Mouse (Mus musculus) heart, postnatal 36 days (tissue): ENCODE data around the gene Lrrfip1. TPM values are rescaled to one million over a fixed set of nuclear protein-coding genes. Genes with fewer than 3 reads are reported as not detected.

Experiments
- DNase-seq, 2 experiments: peaks; one replicate each; pipeline ENCODE4 v3.0.0; 2021 to 2022
- intact Hi-C: fragments of 180-260 bp; cut with DNase I; formaldehyde crosslinking; loops from one replicate; pipeline ENCODE4 v1.15.1; 2025
- total RNA-seq, 2 experiments: library from RNA; stranded (reverse); gene quantifications; 2 replicates each; pipeline ENCODE4 v1.2.3; 2021

The Lrrfip1 gene
- total RNA-seq, 2 experiments from 2014 or later, result 69.1 to 80.9 TPM

GRCm38 (mm10) chr1:91019346-91019745, 20.8 kb downstream of the Lrrfip1 start:
- no peak for DNase-seq
- intact Hi-C loops, result loop anchor here (5.0 kb wide), 1 partner anchor 33 kb away; no protein-coding TSS in a partner anchor

DNA sequence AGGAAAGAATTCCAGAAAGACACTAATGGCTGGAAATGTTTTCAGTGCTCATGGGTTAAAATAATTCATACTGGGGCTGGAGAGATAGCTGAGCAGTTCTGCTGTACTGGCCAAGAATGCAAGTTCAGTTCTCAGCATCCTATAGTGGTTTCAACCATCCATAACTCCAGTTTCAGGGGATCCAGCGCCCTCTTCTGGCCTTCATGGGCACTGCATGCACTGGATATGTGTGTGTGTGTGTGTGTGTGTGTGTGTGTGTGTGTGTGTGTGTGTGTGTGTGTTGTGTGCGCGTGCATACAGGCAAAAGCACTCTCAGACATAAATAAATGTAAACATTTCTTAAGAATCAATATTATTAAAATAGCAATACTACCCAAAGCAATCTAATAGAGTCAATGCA, 22.8 kb downstream of the Lrrfip1 start:
- intact Hi-C loops, result no loop called here
- no peak for DNase-seq

GRCm38 (mm10) chr1:91022157-91022895, 23.8 kb downstream of the Lrrfip1 start:
- peak in 1 of 2 experiments; percentile 51 for DNase-seq

GRCm38 (mm10) chr1:91023230-91023629, 24.7 kb downstream of the Lrrfip1 start:
- intact Hi-C loops, result no loop called here
- no peak for DNase-seq

More at GRCm38 (mm10) chr1:91022157-91022895, 23.8 kb downstream of the Lrrfip1 start:
- intact Hi-C loops, result no loop called here

GRCm38 (mm10) chr1:91023960-91024359, 25.4 kb downstream of the Lrrfip1 start:
- DNase-seq, result peak in 1 of 2 experiments; percentile 48
- intact Hi-C loops, result no loop called here

- intact Hi-C loops, result no loop called here
- no peak for DNase-seq
Observed at GRCm38 (mm10) chr1:91024464-91024863, 25.9 kb downstream of the Lrrfip1 start.

DNA sequence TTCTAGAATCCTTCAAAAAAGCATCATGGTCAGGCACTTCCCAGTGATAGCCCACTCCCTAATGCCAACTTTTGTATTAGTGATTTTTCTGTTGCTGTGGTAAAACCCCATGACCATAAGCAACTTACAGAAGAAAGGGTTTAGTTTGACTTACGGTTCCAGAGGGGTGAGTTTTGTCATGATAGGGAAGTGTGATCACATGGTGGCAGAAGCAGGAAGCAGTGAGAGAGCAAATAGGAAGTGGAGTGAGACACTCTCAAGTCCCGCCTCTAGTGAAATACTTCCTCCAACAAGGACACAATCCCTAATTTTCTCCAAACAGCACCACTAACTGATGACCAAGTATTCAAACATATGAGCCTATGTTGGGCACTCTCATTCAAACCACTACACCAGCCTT, 28.4 kb downstream of the Lrrfip1 start:
- intact Hi-C loops, result no loop called here

DNA sequence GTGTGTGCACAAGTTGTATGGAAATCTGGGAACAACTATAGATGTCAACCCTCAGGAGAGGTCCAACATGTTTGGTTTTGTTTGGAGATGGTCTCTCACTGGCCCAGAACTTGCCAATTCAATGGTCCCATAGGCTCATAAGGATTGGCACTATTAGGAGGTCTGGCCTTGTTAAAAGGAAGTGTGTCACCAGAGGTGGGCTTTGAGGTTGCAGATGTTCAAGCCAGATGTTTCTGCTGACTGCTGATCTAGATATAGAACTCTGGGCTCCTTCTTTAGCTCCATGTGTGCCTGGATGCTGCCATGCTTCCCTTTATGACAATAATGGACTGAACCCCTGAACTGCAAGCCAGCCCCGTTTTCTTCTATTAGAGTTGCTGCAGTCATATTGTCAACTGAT, 31.8 kb downstream of the Lrrfip1 start:
- no peak for DNase-seq
- intact Hi-C loops, result no loop called here

More for the DNA sequence above, 28.4 kb downstream of the Lrrfip1 start:
- DNase-seq, result no peak

DNA sequence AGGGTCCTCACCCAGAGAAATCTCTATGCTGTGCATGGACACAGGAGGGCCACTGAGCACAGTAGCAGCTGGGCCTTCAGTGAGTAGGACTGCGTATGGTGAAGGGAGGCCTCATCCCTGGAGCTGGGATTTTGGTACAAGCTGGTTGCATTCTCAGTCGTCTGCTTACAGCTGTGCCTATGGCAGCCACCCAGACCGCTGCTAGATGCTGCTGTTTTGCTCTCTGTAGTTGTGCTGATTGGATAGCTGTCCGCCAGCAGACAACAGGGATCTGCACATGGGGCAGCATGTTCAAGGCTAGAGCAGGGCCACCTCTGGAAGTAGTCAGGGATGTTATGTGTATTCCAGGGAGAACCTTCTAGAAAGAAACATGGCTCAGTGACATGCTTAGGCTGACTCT, 33.0 kb downstream of the Lrrfip1 start:
- intact Hi-C loops, result no loop called here
- DNase-seq, result peak in 1 of 2 experiments; percentile 57

DNA sequence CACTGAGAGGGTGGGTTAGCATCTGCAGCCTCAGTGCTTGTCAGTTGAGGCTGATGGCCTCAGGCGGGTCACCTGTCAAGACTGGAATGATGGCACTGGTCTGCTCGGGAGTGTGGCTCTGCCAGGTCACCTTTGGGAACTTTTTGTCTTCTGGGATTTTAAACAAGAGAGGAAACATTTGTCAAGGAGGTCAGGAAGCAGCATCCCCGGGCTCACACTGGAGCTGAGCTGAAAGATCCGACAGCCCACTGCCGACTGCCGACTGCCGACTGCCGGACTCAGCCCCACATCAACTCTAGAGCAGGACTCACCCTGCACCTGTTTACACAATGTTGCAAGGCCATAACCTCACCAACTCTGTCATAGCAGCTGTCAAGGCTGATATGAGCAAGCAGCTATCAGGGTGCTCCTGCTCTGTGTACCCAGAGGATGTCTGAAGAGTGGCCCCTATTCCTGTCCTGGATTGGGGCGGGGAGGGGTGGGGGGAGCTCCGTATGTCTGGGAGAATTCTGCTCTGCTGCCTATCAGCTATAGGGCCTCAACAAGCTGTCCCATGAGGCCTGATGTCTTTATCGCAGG, 33.9 kb downstream of the Lrrfip1 start:
- intact Hi-C loops, result no loop called here

DNA sequence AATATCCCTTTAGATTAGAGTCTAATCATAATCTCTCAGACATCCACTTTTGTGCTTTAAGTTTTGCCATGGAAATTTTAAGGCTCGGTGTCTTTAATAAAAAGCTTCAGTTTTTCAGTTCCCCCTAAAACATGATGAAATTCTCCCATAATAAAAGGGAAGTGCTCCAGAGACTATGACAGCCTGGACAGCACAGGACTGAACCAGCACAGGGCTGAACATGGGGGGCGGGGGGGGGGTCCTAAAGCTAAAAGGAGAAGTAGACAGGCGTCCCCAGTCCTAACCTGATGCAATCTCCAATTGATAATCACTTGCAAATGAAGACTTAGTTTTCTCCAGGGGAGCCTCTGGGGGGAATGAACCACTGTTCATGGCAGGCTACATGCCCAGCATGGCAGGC, 36.0 kb downstream of the Lrrfip1 start:
- intact Hi-C loops, result no loop called here
- no peak for DNase-seq

More for the DNA sequence above, 33.9 kb downstream of the Lrrfip1 start:
- DNase-seq, result no peak

- no peak for DNase-seq
- intact Hi-C loops, result no loop called here
Observed at GRCm38 (mm10) chr1:91035266-91035665, 36.7 kb downstream of the Lrrfip1 start.

- DNase-seq, result no peak
- intact Hi-C loops, result no loop called here
Observed at GRCm38 (mm10) chr1:91037213-91037612, 38.7 kb downstream of the Lrrfip1 start.

DNA sequence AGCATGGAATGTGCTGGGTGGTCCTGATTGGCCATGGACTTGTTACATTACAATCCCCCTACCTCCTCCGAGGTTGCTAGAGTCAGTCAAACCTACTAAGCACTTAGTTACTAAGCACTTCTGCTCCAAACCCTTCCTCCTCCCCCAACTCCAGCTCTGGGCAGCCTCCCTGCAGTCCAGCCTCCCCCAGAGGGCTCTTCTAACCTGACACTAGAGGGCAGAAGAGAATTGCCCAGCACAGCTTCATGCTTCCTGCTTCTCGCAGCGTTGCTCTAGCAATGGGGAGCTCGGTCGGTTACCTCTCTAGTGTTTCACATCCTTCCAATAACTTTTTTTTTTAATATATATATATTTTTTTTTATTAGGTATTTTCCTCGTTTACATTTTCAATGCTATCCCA, 39.5 kb downstream of the Lrrfip1 start:
- intact Hi-C loops, result loop anchor here (1.0 kb wide), 1 partner anchor 61 kb away; no protein-coding TSS in a partner anchor
- peak in 1 of 2 experiments; percentile 34 for DNase-seq

DNA sequence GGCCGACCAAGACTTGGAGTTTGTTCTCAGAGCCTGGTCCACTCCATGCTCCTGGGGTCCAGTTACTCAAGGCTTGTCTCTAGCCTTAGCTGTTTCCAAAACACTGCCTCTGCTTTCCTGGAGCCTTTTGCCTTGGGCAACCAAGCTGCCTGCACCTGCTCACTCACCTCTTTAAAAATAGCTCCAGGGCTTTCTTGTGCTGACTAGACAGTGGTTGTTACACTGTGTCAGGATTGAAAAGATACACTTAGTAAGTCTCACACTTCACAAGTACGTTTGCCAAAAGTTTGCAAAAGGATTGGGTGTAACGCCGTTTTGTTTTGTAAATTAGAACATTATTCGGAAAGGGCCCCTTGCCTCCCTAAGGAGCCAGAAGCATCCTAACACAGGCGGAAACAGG, 40.0 kb downstream of the Lrrfip1 start:
- intact Hi-C loops, result loop anchor here (1.0 kb wide), 1 partner anchor 61 kb away; no protein-coding TSS in a partner anchor
- no peak for DNase-seq

DNA sequence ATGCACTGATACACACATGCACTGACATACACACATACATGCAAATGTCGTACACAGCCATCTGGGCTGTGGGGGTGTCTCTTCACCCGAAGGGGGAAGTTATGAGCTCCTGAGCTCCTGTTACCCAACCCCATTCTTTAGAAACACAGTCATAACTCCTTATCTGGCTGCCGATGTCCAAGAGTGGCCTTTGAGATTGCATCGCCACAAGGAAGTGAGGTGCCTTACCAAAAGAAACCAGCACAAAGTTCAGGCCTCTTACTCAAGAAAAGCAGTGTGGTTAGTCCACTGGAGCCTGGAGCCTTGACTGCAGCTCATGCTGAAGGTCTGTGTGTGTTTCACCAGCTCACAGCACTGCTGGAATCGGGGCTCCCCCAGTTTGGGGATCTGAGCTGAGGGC, 43.1 kb downstream of the Lrrfip1 start:
- DNase-seq, result no peak
- intact Hi-C loops, result loop anchor here (2.0 kb wide), 1 partner anchor 69 kb away; no protein-coding TSS in a partner anchor

DNA sequence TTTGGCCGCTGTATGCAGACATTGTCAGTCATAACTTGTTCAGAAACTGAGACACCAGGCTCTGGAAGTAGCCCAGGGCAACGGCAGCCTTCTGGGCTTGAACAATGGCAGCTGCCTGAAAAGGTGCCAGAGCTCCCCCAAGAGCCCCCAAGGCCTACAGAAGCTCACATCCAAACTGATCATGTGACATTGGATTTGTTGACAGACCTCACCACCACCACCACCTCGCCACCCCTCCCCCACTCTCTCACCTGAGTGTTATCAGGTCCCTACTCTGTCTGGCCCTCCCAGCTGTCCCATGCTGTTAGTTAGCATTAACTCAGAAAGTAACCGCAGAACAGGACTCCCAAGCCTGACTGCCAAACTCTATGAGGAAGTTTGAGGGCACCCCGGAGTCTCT, 44.7 kb downstream of the Lrrfip1 start:
- intact Hi-C loops, result no loop called here
- no peak for DNase-seq

GRCm38 (mm10) chr1:91044176-91044575, 45.6 kb downstream of the Lrrfip1 start:
- intact Hi-C loops, result no loop called here
- DNase-seq, result no peak

DNA sequence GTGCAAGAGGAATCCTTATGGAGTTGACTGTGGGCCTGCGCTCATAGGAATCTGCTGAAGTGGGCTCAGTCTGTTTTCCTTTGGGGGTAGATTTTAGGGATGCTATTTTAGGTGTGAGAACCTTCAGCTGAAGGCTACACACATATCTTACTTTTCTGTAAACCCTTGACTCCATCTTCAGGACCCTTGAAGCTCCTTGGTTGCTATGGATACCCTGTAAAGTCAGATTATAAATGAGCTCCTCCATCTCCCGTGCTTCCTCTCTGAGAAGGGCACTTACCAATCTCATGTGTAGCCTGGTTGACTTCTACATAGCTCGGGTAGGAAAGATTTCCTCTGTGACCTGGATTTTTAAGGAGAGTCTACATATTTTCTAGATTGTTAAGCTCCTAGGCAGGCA, 46.1 kb downstream of the Lrrfip1 start:
- intact Hi-C loops, result no loop called here
- DNase-seq, result no peak

- intact Hi-C loops, result no loop called here
- no peak for DNase-seq
Observed at GRCm38 (mm10) chr1:91046237-91046636, 47.7 kb downstream of the Lrrfip1 start.

- DNase-seq, result no peak
- intact Hi-C loops, result no loop called here
Observed at GRCm38 (mm10) chr1:91049296-91049695, 50.8 kb downstream of the Lrrfip1 start.
